Mouse (Mus musculus) leukemia stem cell, adult 10-12 weeks (primary cell): ENCODE data around the gene Krtap3-1. TPM values are rescaled to one million over a fixed set of nuclear protein-coding genes. Genes with fewer than 3 reads are reported as not detected.

ENCODE experiments used
- polyA plus RNA-seq: library from polyadenylated mRNA; stranded (reverse); fragments of >175 nt; gene quantifications from 2 replicates; pipeline ENCODE4 v1.2.3, GENCODE M21; 2012; ENCODE audit warnings: low replicate concordance

The Krtap3-1 gene
- polyA plus RNA-seq: not detected in 2 replicates

DNA sequence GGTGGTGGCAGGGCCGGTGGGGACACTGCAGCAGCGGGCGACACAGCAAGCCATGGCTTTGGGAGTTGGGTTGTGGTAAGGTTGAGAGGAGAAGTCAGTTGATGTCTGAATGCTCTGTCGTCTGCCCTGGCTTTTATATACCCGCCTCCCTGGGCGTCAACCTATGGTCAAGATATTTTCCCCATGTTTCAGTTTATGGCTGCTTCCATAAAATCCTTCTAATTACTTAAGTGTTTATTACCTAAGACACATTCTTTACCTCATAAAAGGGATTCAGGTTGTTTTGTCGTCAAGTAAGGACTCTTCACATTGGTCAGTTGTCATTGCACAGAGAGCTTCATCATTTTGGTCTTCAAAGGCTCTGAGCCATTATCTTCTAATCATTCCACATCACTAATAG is at the start of gene Krtap3-1:
TSS of gene Krtap3-1 (minus strand) at position 101 of the 400 bp plus-strand sequence.

DNA sequence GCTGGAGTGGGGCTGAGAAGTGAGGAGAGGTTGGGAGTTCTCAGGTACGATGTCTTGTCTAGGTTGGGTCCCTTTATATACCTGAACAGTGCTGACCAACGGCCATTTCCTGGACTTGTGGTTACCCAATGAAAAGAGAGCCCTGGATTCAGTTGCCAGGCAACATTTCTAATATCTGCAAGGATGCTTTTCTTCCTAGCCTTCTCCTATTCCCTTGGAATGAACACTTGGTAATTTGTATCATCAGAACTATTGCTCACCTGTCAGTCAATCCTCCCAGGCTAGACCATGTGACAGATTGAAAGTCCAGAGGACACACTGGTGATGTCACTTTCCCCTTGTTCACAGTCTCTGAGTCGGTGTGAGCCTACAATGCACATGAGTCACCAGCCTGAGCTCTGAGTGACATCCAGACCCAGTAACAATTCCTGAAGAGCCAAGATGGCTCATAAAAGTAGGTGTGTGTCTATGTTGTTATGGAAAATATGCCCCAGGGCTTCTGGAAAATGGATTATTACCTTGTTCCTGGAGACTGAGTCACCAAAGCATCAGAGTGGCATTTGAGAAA is 48.5 kb upstream of the Krtap3-1 start, which contains the start of gene Krtap2-4:
TSS of gene Krtap2-4 (minus strand) at position 51 of the 568 bp plus-strand sequence.

DNA sequence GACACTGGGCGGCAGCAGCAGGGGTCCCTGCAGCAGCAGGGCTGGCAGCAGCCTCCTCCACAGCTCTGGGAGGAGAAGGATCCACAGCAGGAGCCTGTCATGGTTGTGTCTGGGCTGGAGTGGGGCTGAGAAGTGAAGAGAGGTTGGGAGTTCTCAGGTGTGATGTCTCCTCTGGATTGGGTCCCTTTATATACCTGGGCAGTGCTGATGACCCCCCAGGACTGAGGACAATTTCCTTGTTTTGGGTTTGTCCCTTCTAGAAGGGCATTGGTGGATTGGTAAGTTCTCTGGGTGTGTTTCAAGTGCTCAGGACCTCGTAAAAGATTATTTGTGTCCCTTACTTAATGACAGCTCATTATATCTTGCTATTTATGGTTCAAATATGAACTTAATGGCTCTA is 43.7 kb upstream of the Krtap3-1 start, which contains the start of gene Gm11937:
TSS of gene Gm11937 (minus strand) at position 101 of the 400 bp plus-strand sequence.

DNA sequence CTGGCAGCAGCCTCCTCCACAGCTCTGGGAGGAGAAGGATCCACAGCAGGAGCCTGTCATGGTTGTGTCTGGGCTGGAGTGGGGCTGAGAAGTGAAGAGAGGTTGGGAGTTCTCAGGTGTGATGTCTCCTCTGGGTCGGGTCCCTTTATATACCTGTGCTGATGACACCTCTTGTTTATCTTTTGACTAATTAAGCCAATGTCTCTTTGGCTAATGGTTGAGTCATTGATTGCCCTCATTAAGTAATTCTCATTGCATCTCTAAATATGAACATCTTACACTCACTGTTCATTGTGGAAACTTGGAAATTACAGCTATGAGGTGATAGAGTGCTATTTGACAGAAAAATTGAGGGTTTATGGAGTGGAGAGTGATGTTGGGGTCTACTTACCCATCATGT is 36.8 kb upstream of the Krtap3-1 start, which contains the start of gene Gm11938:
TSS of gene Gm11938 (minus strand) at position 101 of the 400 bp plus-strand sequence.

DNA sequence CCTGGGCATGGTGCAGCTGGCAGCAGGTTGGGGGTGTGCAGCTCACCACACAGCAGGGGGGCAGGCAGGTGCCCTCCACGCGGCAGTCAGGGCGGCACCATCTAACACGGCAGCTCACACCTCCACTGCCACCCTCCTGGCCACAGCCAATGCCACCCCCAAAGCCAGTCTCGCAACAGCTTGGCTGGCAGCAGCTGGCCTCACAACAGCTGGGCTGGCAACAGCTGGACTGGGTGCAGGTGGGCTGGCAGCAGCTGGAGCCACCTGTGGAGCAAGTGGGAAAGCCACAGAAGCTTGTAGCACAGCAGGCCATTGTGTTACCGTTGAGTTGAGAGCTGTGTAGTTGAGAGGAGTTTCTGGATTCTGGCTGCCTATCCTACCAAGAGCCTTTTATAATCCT is 31.3 kb upstream of the Krtap3-1 start, which contains the start of gene Krtap9-3:
TSS of gene Krtap9-3 (minus strand) at position 364 of the 400 bp plus-strand sequence.

DNA sequence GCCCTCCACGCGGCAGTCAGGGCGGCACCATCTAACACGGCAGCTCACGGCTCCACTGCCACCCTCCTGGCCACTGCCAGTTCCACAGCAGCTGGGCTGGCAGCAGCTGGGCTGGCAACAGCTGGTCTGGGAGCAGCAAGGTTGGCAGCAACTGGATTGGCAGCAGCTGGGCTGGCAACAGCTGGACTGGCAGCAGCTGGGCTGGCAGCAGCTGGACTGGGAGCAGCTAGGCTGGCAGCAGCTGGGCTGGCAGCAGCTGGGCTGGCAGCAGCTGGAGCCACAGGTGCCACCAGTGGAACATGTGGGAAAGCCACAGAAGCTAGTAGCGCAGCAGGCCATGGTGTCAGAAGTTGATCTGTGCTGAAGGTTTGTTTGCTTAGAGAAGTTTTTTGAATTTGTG is 24.6 kb upstream of the Krtap3-1 start, which contains the start of gene Krtap1-3:
TSS of gene Krtap1-3 (minus strand) at position 359 of the 400 bp plus-strand sequence.

DNA sequence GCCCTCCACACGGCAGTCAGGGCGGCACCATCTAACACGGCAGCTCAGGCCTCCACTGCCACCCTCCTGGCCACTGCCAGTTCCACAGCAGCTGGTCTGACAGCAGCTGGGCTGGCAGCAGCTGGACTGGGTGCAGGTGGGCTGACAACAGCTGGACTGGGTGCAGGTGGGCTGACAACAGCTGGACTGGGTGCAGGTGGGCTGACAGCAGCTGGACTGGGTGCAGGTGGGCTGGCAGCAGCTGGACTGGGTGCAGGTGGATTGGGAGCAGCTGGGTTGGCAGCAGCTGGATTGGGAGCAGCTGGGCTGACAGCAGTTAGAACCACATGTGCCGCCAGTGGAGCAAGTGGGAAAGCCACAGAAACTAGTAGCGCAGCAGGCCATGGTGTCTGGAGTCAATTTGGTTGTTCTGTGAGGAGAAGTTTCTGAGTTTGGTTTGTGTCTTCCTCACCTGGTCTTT is 16.8 kb upstream of the Krtap3-1 start, which contains the start of gene Krtap1-4:
TSS of gene Krtap1-4 (minus strand) at position 410 of the 460 bp plus-strand sequence.

DNA sequence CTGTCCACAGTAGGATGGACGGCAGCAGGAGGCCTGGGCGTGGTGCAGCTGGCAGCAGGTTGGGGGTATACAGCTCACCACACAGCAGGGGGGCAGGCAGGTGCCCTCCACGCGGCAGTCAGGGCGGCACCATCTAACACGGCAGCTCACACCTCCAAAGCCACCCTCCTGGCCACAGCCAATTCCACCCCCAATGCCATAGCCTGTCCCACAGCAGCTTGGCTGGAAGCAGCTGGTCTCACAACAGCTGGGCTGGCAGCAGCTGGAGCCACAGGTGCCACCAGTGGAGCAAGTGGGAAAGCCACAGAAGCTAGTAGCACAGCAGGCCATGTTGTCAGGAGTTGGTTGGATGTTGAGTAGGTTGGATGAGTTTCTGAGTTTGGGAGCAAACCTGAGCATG is 14.2 kb upstream of the Krtap3-1 start, which contains the start of gene Krtap1-5:
TSS of gene Krtap1-5 (minus strand) at position 381 of the 400 bp plus-strand sequence.

DNA sequence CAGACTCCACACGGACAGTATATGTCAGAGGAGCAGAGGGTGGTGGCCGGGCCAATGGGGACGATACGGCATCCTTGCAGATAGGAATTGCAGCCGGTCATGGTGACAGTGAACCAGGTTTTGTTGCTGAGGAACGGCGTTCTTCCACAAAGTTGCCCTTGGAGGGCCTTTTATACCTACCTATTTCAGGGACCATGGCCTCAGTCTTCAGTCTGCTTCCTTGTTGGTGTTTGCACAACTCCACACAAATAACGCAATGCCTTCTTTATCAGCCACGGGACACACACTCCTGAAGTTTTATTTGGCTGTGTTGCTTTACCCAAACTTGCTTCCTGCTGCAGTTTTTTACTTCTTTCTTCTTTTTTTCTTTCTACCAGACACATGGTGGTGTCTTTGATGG is 7.1 kb downstream of the Krtap3-1 start, which contains the start of gene Gm11939:
TSS of gene Gm11939 (minus strand) at position 101 of the 400 bp plus-strand sequence.

DNA sequence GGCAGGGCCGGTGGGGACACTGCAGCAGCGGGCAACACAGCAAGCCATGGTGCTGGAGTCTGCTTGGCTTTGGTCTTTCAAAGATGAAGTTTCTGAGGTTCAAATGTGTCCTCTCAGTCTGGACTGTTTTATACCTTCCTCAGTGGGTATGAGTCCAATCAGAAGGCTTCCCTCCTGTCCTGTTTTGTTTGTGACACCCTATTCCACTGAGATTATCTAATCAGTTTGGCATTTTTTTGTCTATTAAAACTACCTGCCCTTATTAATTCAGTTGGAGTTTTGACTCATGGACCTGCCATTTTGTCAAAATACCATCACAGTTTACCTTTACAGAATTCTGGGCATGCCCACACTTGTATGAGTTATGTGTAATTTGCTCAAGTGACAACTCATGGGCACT is 9.7 kb downstream of the Krtap3-1 start, which contains the start of gene Krtap3-2:
TSS of gene Krtap3-2 (minus strand) at position 101 of the 400 bp plus-strand sequence.

DNA sequence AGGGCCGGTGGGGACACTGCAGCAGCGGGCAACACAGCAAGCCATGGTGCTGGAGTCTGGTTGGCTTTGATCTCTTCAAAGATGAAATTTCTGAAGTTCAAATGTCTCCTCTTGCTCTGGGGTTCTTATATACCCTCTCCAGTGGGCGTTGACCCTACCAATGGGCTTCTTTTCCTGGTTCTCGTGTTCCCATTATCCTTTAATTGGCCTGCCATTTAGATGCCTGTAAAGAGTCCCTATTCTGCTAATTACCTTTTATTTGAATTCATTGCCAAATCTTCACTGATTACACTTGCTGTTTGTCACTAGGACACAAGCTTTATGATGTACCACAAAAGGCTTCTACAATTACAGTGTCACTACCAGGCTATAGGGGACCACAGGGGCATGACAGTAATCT is 15.7 kb downstream of the Krtap3-1 start, which contains the start of gene Krtap3-3:
TSS of gene Krtap3-3 (minus strand) at position 101 of the 400 bp plus-strand sequence.

DNA sequence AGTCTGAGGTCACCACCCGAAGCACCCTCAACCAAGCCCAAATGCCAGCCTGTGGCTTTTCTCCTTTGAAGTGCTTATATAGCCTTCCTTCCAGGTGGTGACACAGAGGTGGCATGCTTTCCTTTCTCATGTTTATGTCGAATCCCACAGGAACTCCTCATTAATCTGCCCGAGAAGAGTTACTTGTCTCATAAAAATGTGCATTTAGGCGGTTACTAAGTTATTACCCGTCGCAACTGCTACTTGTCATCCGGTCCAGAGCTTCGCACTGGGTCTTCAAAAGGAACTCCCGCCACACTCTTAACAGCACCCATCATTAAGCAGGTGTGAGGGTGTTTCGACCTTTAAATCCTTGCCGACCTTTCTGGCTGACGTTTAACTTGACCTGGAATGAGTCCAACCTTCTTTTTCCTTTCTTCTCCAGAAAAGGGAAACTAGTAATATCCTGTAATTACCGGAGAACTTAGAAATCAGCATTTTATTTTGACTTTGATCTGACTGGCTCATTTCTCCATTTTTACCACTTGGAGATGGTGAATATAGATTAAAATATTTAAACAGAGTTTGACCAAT is 45.1 kb downstream of the Krtap3-1 start, which contains the start of gene Krt39:
TSS of gene Krt39 (minus strand) at position 51 of the 573 bp plus-strand sequence.

Other genes with a start within 250 kb of the Krtap3-1 start
- not detected in 2 replicates for gene Krt25, start 243.7 kb downstream of the Krtap3-1 start, polyA plus RNA-seq
- not detected in 2 replicates for gene Krt26, start 228.7 kb downstream of the Krtap3-1 start, polyA plus RNA-seq
- not detected in 2 replicates for gene Krt27, start 215.5 kb downstream of the Krtap3-1 start, polyA plus RNA-seq
- gene Krt28, start 191.7 kb downstream of the Krtap3-1 start, polyA plus RNA-seq: not detected in 2 replicates
- 1.0 and 5.4 TPM in 2 replicates for gene Krt10, start 177.3 kb downstream of the Krtap3-1 start, polyA plus RNA-seq
- gene Krt12, start 144.4 kb downstream of the Krtap3-1 start, polyA plus RNA-seq: not detected in 2 replicates
- not detected in 2 replicates for gene Krt20, start 128.5 kb downstream of the Krtap3-1 start, polyA plus RNA-seq
- gene Krt23, start 73.5 kb downstream of the Krtap3-1 start, polyA plus RNA-seq: not detected in 2 replicates
- not detected in 2 replicates for gene Krt39, start 45.3 kb downstream of the Krtap3-1 start, polyA plus RNA-seq
- gene Krt40, start 23.5 kb downstream of the Krtap3-1 start, polyA plus RNA-seq: not detected in 2 replicates
- not detected in 2 replicates for gene Krtap3-3, start 15.8 kb downstream of the Krtap3-1 start, polyA plus RNA-seq
- gene Krtap3-2, start 9.8 kb downstream of the Krtap3-1 start, polyA plus RNA-seq: not detected in 2 replicates
- not detected in 2 replicates for gene Gm11939, start 7.2 kb downstream of the Krtap3-1 start, polyA plus RNA-seq
- gene Krtap1-5, start 14.4 kb upstream of the Krtap3-1 start, polyA plus RNA-seq: not detected in 2 replicates
- not detected in 2 replicates for gene Krtap1-4, start 17.0 kb upstream of the Krtap3-1 start, polyA plus RNA-seq
- gene Krtap1-3, start 24.7 kb upstream of the Krtap3-1 start, polyA plus RNA-seq: not detected in 2 replicates
- gene Krtap9-3, start 31.5 kb upstream of the Krtap3-1 start, polyA plus RNA-seq: not detected in 2 replicates
- gene Gm11938, start 36.7 kb upstream of the Krtap3-1 start, polyA plus RNA-seq: not detected in 2 replicates
- not detected in 2 replicates for gene Gm11937, start 43.6 kb upstream of the Krtap3-1 start, polyA plus RNA-seq
- gene Krtap2-4, start 48.2 kb upstream of the Krtap3-1 start, polyA plus RNA-seq: not detected in 2 replicates
- gene Gm11562, start 53.8 kb upstream of the Krtap3-1 start, polyA plus RNA-seq: not detected in 2 replicates
- not detected in 2 replicates for gene Krtap4-1, start 61.6 kb upstream of the Krtap3-1 start, polyA plus RNA-seq
- gene Krtap4-2, start 68.5 kb upstream of the Krtap3-1 start, polyA plus RNA-seq: not detected in 2 replicates
- gene Krtap4-7, start 77.5 kb upstream of the Krtap3-1 start, polyA plus RNA-seq: not detected in 2 replicates
- gene Gm11555, start 83.6 kb upstream of the Krtap3-1 start, polyA plus RNA-seq: not detected in 2 replicates
- not detected in 2 replicates for gene Gm11563, start 92.3 kb upstream of the Krtap3-1 start, polyA plus RNA-seq
- not detected in 2 replicates for gene Krtap4-6, start 99.3 kb upstream of the Krtap3-1 start, polyA plus RNA-seq
- not detected in 2 replicates for gene Gm14190, start 124.1 kb upstream of the Krtap3-1 start, polyA plus RNA-seq
- not detected in 2 replicates for gene Gm14180, start 167.7 kb upstream of the Krtap3-1 start, polyA plus RNA-seq
- not detected in 2 replicates for gene Gm11595, start 206.3 kb upstream of the Krtap3-1 start, polyA plus RNA-seq
- not detected in 2 replicates for gene Krtap4-8, start 214.1 kb upstream of the Krtap3-1 start, polyA plus RNA-seq
- gene Krtap4-9, start 218.6 kb upstream of the Krtap3-1 start, polyA plus RNA-seq: not detected in 2 replicates
- gene Gm11596, start 226.8 kb upstream of the Krtap3-1 start, polyA plus RNA-seq: not detected in 2 replicates
- 0.86 TPM in 1 of 2 replicates, not detected in the other for gene Gm11569, start 232.3 kb upstream of the Krtap3-1 start, polyA plus RNA-seq
- gene Gm11554, start 237.8 kb upstream of the Krtap3-1 start, polyA plus RNA-seq: not detected in 2 replicates
- not detected in 2 replicates for gene Krtap4-13, start 243.3 kb upstream of the Krtap3-1 start, polyA plus RNA-seq
- not detected in 2 replicates for gene Gm11564, start 249.0 kb upstream of the Krtap3-1 start, polyA plus RNA-seq